Mouse (Mus musculus) layer of hippocampus, adult 2 months (tissue): ENCODE data around the gene Efna2. TPM values are rescaled to one million over a fixed set of nuclear protein-coding genes. Genes with fewer than 3 reads are reported as not detected.
"Not testable (repeated sequence)": the region's sequence is repeated elsewhere in the genome, so short reads cannot be mapped to it uniquely, and the experiment has no call there.

Experiments used
- DNase-seq, 2 experiments: peaks; one replicate each; pipeline ENCODE4 v3.0.0; 2022; ENCODE audit warnings: low spot score in 2 of 2
- H3K27ac ChIP-seq: fragments of 200-600 bp; 2 replicates; pipeline ENCODE4 v1.8.1; 2022
- H3K4me3 ChIP-seq: fragments of 200-600 bp; 2 replicates; pipeline ENCODE4 v1.8.1; 2022; ENCODE audit warnings: mild to moderate bottlenecking
- CTCF ChIP-seq: fragments of 200-600 bp; conservative IDR thresholded peaks from 2 replicates; pipeline ENCODE4 v1.8.1; 2022; ENCODE audit warnings: antibody characterized with exemption, mild to moderate bottlenecking, moderate library complexity
- total RNA-seq, 2 experiments: library from RNA; stranded (reverse); gene quantifications; 2 replicates each; pipeline ENCODE4 v1.2.3; 2021

Efna2 gene
- total RNA-seq, 2 experiments from 2014 or later: 7.1 to 9.7 TPM

DNA sequence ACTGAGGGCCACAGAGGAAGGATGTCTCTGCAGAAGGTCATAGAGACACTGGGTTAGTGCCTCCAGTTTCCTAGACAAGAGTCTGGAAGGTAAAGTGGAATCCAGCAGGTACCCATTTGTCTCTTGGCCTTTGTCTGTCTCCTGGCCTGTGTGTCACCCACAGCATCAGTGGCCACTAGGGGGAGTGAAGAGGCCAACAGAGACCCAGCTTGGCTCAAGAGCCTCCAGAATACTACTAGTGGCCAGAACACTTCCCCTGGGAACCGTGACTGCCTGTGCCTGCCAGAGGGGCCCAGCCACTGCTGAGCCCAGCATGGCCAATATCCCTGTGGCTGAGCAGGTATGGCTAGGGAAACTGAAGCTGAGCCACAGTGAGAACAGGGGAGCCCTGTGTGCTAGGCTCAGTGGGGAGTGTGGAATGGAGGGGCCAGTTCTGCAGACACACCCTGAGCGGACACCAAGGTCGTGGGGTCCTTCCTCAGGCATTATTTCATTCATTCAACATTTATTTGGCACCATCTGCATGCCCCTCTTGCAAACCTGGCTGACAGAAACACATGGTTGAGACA, 20.2 kb downstream of the Efna2 start:
- DNase-seq: peak; percentile 77 to 82
- no peak overlapping the region for H3K4me3 ChIP-seq
- TF ChIP-seq CTCF: peak; percentile 97
- H3K27ac ChIP-seq: no peak overlapping the region

DNA sequence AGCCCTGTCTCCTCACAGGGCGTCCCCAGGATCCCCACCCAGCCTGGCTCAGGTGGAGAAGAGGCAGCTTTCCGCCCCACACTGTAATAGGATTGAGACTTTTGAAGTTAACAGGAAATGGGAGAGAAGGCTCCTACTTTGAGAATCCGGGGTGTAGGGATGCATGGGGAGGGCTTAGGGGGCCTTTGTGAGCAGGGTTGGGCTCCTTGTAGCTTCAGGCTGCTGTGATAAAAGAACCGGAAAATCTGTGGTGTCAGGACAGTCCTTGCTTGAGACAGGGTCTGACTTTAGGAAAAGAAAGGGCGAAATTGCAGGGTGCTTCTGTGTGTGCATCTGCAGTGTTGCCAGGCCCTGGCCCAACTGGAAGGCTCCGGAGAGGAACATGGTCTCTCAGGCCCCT, 21.2 kb downstream of the Efna2 start:
- no peak for TF ChIP-seq CTCF
- Histone ChIP-seq H3K27ac (no peak overlapping the region), H3K4me3 (no peak overlapping the region)
- no peak for DNase-seq

DNA sequence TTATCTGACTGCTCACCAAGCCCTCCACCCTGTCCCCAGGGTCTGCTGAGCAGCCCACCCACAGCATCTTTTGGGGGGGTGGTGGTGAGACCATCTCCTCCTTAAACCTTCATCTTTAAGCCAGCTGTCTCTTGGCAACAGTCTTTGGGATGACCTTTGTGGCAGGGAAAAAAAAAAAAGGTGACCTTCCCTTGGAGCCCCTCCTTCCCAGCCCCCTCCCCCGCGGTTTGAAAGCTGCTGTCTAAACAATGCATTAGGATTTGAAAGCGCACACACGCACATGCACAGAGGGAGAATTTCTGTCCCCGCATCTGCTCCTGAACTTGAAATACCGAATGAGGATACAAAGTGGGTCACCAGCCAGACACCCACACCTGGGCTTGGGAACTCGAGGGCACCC, 24.8 kb downstream of the Efna2 start:
- H3K27ac ChIP-seq: no peak overlapping the region
- H3K4me3 ChIP-seq: no peak overlapping the region

DNA sequence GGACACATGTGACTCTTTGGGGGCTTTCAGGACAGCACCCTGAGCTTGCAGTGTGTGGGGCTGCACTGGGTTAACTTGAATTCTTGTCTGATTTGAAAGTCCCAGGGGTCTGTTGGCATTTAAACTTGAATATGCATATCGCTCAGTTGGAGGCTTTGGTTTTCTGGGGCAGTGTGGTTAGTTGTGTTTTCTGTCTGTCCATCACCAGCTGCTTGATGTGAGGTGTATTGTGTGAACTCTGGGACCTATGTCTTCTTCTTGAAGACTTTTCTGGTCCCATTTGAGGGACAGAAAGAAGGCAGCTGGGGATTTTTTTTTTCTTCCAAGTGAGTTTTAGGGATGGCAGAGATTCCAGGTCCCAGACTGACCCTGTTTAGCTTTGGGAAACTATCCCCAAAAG, 27.9 kb downstream of the Efna2 start:
- Histone ChIP-seq H3K4me3 (no peak overlapping the region), H3K27ac (no peak overlapping the region)
- no peak for TF ChIP-seq CTCF
- DNase-seq: no peak

More for the DNA sequence above, 24.8 kb downstream of the Efna2 start:
- no peak for TF ChIP-seq CTCF
- DNase-seq: no peak

DNA sequence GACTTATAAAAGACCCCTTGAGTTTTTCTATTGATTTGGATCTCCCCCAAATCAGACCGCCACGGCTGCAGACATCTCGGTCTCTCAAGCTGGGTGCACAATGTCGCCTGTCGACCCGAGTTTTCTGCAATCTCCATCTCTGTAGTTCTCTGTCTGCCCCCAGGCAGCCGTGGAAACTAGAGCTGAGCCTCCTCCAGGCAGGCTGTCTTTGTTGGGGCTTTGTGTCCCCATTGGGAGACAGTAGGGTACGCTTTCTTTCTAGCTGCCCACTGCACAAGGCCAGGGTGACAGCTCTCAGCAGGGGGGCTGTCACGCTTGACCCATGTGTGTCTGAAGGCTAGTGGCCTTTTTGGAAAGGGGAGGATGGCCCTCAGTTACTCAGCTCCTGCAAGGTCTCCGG, 28.4 kb downstream of the Efna2 start:
- no peak for DNase-seq
- no peak overlapping the region for H3K4me3 ChIP-seq
- no peak for TF ChIP-seq CTCF
- no peak overlapping the region for H3K27ac ChIP-seq

DNA sequence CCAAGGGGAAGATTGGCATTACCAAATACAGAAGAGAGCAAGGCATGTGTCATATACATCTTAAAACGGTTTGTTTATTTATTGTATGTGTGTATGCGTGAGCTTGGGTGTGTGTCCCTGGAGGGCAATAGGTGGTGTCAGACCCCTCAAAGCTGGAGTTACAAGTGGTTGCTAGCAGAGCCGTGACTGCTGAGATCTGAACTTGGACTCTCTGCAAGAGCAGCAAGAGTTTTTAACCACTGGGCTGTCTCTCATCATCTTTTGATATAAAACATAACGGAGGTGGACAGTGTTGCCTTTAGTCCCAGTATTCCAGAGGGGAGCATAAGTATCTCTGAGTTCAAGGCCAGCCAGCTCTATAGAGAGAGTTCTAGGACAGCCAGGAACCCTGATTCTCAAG, 29.0 kb downstream of the Efna2 start:
- no peak for DNase-seq
- Histone ChIP-seq H3K27ac (no peak overlapping the region), H3K4me3 (no peak overlapping the region)
- TF ChIP-seq CTCF: no peak

DNA sequence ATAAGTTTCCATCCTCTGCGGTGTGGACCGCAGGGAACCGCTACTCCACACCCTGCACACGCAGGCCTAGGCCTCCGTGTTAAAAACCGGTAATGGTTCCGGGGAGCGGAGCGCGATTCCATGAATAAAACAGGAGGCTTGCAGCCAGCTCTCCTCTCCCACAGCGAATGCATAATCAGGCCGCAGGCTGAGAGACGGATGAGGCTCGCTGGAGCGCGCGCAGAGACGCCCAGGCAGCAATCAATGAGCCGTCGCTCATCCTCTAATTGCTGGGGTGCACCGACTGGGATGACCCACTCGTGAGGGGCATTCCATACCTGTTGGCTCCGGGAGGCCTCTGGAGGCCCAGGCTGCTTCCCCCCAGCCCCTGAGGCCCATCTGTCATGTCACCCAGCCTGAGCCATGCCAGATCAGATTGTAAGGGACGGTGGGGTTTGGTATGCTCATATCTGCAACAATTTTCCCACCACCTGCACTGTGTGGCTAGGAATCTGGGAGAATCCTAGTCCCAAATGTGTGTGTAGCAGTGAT, 29.6 kb downstream of the Efna2 start:
- no peak for TF ChIP-seq CTCF
- Histone ChIP-seq H3K4me3 (peak overlapping the region; percentile 4; the same call in 1 of the 2 replicates), H3K27ac (peak overlapping the region; percentile 82)
- peak in 1 of 2 experiments; percentile 33 for DNase-seq

DNA sequence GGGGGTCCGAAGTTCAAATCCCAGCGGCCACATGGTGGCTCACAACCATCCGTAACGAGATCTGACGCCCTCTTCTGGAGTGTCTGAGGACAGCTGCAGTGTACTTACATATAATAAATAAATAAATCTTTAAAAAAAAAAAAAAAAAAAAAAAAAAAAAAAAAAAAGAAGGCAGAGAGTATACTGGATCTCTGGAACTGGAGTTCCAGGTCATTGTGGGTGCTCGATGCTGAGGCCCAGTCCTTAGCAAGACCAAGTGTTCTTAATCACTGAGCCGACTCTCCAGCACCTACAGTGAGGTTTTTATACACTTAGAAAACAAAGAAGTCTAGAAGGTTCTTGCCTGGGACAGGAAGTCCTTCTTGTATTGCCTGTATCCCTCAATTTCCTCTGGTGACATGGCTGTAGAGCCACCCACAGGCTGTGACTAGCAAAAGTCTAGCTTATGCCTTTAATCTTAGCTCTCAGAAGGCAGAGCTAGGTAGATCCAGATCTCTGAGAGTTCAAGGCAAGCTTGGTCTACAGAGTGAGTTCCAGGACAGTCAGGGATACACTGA, 32.3 kb downstream of the Efna2 start:
- not testable (repeated sequence) for H3K4me3 ChIP-seq, DNase-seq, H3K27ac ChIP-seq

DNA sequence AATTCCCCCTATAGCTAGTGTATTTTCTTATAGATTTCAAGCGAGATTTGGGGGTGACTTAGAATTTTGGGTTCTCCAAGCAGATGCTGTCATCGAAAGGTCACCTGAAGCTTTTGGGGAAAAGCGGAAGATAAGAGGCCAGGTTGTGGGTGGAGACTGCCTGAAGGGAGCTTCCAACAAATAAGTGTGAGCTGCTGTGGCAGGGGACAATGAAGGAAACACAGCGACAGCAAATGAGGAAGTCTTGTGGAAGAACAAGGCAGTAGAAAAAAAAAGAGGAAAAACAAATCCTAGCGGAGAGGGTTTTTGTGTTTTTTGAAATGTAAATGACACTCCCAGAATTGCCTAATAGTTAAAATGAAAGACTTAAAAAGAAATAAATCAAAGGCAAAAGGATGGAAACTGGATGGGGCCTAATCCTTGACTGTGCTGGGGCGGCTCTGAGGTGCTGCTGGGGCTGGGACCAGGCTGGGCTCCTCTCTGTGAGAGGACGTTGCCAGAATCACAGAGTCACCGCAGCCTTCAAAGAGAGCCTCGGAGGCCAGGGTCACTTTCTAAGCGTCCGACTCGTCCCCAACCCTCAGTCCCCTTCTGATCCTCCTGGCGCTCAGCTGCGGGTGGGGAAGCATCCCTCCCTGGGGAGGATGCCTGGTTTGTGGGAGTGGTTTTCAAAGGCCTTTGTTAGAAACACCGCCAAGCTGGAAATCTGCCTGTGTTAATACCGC, 35.9 kb downstream of the Efna2 start:
- H3K27ac ChIP-seq: no peak overlapping the region
- H3K4me3 ChIP-seq: no peak overlapping the region
- DNase-seq: no peak
- TF ChIP-seq CTCF: no peak

DNA sequence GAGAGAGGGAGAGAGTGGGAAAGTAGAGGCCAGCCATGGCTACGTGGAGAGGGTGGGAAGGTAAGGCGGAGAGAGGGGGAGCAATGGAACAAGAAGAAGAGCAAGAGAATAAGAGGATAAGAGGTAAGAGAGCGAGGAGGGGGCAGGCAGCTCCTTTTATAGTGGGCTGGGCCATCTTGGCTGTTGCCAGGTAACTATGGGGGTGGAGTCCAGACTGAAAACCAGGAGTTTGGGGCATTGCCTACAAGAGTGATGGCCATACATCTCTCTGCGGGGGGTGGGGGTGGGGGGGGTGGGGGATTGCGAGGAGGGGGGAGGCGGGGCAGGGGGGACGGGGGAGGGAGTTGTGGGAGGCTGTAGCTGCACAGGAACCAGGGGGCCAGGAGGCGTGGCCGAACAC, 41.4 kb downstream of the Efna2 start:
- no peak overlapping the region for H3K27ac ChIP-seq
- no peak for TF ChIP-seq CTCF

DNA sequence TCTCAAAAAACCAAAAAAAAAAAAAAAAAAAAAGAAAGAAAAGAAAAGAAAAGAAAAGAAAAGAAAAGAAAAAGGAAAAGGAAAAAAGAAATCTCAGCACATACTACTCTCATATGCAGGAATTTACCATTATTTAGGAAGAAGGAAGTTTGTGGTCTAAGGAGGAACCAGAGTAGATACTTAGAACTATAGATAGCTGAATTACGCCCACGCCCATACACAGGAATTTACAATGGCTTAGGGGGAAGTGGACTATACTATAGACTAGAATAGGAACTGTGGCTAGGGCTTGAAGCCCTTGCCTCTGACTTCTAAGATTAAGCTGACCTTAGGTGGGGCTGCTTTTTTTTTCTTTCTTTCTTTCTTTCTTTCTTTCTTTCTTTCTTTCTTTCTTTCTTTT, 43.9 kb downstream of the Efna2 start:
- H3K27ac ChIP-seq, H3K4me3 ChIP-seq, DNase-seq: not testable (repeated sequence)

More for the DNA sequence above, 41.4 kb downstream of the Efna2 start:
- DNase-seq: no peak
- H3K4me3 ChIP-seq: no peak overlapping the region

DNA sequence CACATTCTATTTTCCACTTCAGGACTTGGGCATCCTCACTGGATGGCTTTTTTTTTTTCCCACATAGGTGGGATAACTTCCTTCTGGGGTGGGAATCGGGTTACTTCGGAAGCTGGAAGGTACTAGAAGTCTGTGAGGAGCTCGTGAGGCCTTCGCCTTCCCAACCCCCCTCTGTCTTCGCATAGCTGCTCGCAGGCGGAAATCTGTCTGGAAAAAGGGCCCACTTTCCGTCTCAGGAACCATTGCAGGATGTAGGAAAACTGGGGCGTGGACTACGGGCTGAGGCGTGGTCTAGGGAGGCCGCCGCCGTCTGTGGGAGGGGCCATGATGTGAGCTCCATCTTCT, 46.8 kb downstream of the Efna2 start:
- Histone ChIP-seq H3K27ac (peak overlapping the region; percentile 89), H3K4me3 (peak overlapping the region; percentile 53)
- no peak for TF ChIP-seq CTCF
- DNase-seq: no peak

DNA sequence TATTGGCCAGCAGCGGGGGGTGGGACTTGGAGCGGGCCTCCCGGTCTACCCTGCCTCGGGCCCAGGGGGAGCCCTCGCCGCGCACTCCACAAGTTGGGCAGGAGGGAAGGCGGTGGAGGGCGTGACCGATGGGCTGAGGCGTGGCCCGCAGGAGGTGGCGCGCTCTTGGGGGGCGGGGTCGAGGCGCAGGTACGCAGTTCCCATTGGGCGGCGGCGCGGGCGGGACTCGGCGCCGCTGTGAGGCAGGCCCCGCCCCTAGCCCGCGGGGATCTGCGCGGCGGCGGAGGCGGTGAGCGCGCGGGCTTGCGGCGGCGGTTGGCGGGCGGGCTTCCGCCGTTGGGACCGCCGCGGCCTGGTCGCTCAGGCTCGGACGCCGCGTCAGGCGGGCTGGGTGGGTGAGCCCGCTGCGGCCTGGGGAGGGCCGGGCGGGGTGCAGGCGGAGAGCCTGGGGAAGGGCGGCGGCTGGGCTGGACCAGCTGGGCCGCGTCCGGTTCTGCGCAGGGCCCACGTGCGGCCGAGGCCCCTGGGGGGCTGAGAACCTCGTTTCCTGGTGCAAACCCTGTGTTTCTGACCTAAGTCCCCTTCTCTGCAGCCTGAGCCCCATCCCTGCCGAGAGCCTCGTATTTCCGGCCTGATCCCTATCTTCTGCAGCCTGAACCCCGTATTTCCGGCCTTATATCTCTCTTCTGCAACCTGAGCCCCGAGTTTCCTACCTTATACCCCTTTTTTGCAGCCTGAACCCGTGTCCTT, 47.3 kb downstream of the Efna2 start, which contains the start of gene Mum1:
Gene Mum1, plus strand, starts transcription at position 19 of the 750 bp plus-strand sequence.
- Histone ChIP-seq H3K27ac (peak within 1 kb of the TSS; percentile 98), H3K4me3 (peak within 1 kb of the TSS; percentile 79)
- peak; percentile 98 to 99 for DNase-seq
- peak; percentile 73 for TF ChIP-seq CTCF
